ENCODE assay signal across 28 mouse cellular contexts in genomic region chr16:74215791-74216190, GRCm38 (mm10).
DNase-seq lines count a peak whose midpoint lies in the region; ATAC-seq and TF ChIP-seq lines count a peak whose summit lies in the region.
"Had no signal": no experiment of that assay in that cellular context is flagged by ENCODE, and none has a peak within 500 bp of the region (broad histone marks: within the 10 kb centered on the region; RNA-seq: fewer than 3 reads in every experiment).

No protein-coding gene starts in this region.

- H3K4me2 ChIP-seq in kidney, embryonic 14.5 days (replicated peaks; ENCODE audit: low read depth, low read length), result no peak overlapping the region
- H3K4me2 ChIP-seq: embryonic facial prominence, embryonic 13.5 days; forebrain, embryonic 15.5 days; heart, embryonic 15.5 days; hindbrain, embryonic 13.5 days; midbrain, embryonic 15.5 days; neural tube, embryonic 15.5 days; stomach, embryonic 15.5 days had no signal

- no peak for TF ChIP-seq CTCF in kidney, adult 2 months (conservative IDR thresholded peaks at IDR 0.05; ENCODE audit: insufficient read depth, insufficient read length, low read depth, low read length)

- H3K4me3 ChIP-seq in kidney, adult 2 months (ENCODE audit: insufficient read depth, low read depth, low read length), result no peak overlapping the region
- no peak overlapping the region for H3K4me3 ChIP-seq in kidney, embryonic 14.5 days (ENCODE audit: low read length)
- H3K4me3 ChIP-seq: embryonic facial prominence, embryonic 13.5 days; forebrain, embryonic 10.5 days; forebrain, embryonic 15.5 days; heart, embryonic 15.5 days; hindbrain, embryonic 13.5 days; midbrain, embryonic 15.5 days; neural tube, embryonic 15.5 days; stomach, embryonic 15.5 days had no signal

- no peak for ATAC-seq in kidney, embryonic 14.5 days (ENCODE audit: low FRiP score, low TSS enrichment)
- ATAC-seq: forebrain, embryonic 15.5 days; intestine, embryonic 16.5 days; midbrain, embryonic 15.5 days had no signal

- 83% methylated on average over 13 of the region's 13 CpGs for WGBS in kidney, adult 2 months
- 89% methylated on average over 13 of the region's 13 CpGs for WGBS in kidney, embryonic 14.5 days

- no peak overlapping the region for H3K9ac ChIP-seq in kidney, embryonic 14.5 days (ENCODE audit: low read depth, low read length)
- H3K9ac ChIP-seq: embryonic facial prominence, embryonic 13.5 days; forebrain, embryonic 15.5 days; heart, embryonic 15.5 days; hindbrain, embryonic 13.5 days; liver, embryonic 14.5 days; midbrain, embryonic 15.5 days; neural tube, embryonic 15.5 days; stomach, embryonic 15.5 days had no signal

- H3K27me3 ChIP-seq in kidney, adult 2 months (replicated peaks; ENCODE audit: control insufficient read depth, insufficient read depth, low read length), result no peaks in the 10 kb centered on the region
- H3K27me3 ChIP-seq in kidney, embryonic 14.5 days (ENCODE audit: control insufficient read depth, insufficient read depth, low read length), result no peaks in the 10 kb centered on the region
- H3K27me3 ChIP-seq: CH12.LX; embryonic facial prominence, embryonic 13.5 days; forebrain, embryonic 15.5 days; heart, embryonic 15.5 days; hindbrain, embryonic 13.5 days; midbrain, embryonic 15.5 days; neural tube, embryonic 15.5 days; stomach, embryonic 15.5 days had no signal

- no peak for TF ChIP-seq POLR2A in kidney, adult 2 months (IDR thresholded peaks at IDR 0.05; ENCODE audit: low read depth, low read length)

- H3K27ac ChIP-seq in kidney, adult 2 months (ENCODE audit: insufficient read depth, low read depth, low read length), result no peak overlapping the region
- no peak overlapping the region for H3K27ac ChIP-seq in kidney, embryonic 14.5 days (ENCODE audit: low read depth, low read length)
- H3K27ac ChIP-seq: embryonic facial prominence, embryonic 13.5 days; forebrain, embryonic 10.5 days; forebrain, embryonic 15.5 days; heart, embryonic 15.5 days; hindbrain, embryonic 13.5 days; liver, embryonic 14.5 days; macrophage; midbrain, embryonic 15.5 days; neural tube, embryonic 15.5 days; stomach, embryonic 15.5 days had no signal

- H3K36me3 ChIP-seq in kidney, adult 2 months (ENCODE audit: control insufficient read depth, insufficient read depth, low read length), result no peaks in the 10 kb centered on the region
- H3K36me3 ChIP-seq in kidney, embryonic 14.5 days (ENCODE audit: control insufficient read depth, insufficient read depth, low read length), result no peaks in the 10 kb centered on the region
- H3K36me3 ChIP-seq: embryonic facial prominence, embryonic 13.5 days; forebrain, embryonic 10.5 days; forebrain, embryonic 15.5 days; heart, embryonic 15.5 days; hindbrain, embryonic 13.5 days; midbrain, embryonic 15.5 days; neural tube, embryonic 15.5 days; stomach, embryonic 15.5 days had no signal

- H3K9me3 ChIP-seq in kidney, embryonic 14.5 days (ENCODE audit: control insufficient read depth, low read length), result no peaks in the 10 kb centered on the region
- H3K9me3 ChIP-seq: embryonic facial prominence, embryonic 13.5 days; forebrain, embryonic 10.5 days; forebrain, embryonic 15.5 days; heart, embryonic 15.5 days; hindbrain, embryonic 13.5 days; midbrain, embryonic 15.5 days; neural tube, embryonic 15.5 days; stomach, embryonic 15.5 days had no signal

- DNase-seq in adrenal gland, adult 2 months, result peak; percentile 2
- no peak for DNase-seq in adrenal gland, adult 18-20 months (ENCODE audit: low spot score in 2 of 2)
- DNase-seq in gastrocnemius, postnatal 10 days, result peak; percentile 6
- DNase-seq in gastrocnemius, postnatal 4 days (ENCODE audit: low spot score in 2 of 2), result no peak
- DNase-seq in kidney, adult 2 months, result peak; percentile 8
- peak; percentile 6 to 39 for DNase-seq in kidney, postnatal 4 days
- no peak for DNase-seq in kidney, adult 11 months
- DNase-seq: cerebellum, adult 11-12 months; heart, postnatal 36 days; layer of hippocampus, adult 9-11 months; liver; lung, adult 2 months; lung, postnatal 10 days; right cerebral cortex, postnatal 25 days; thymus, postnatal 14 days had no signal

- no peaks in the 10 kb centered on the region for H3K4me1 ChIP-seq in kidney, adult 2 months (ENCODE audit: control insufficient read depth, insufficient read depth, low read length)
- no peaks in the 10 kb centered on the region for H3K4me1 ChIP-seq in kidney, embryonic 14.5 days (ENCODE audit: control insufficient read depth, insufficient read depth, low read length)
- H3K4me1 ChIP-seq: embryonic facial prominence, embryonic 13.5 days; forebrain, embryonic 10.5 days; forebrain, embryonic 15.5 days; heart, embryonic 15.5 days; midbrain, embryonic 15.5 days; neural tube, embryonic 15.5 days; stomach, embryonic 15.5 days had no signal

Comparison
In these comparisons a context has a peak if more than half of its experiments do, and no peak if none do; other contexts are left out.
1. DNase-seq: peak in adrenal gland, adult 2 months (single experiment), gastrocnemius, postnatal 10 days (single experiment), kidney, adult 2 months (single experiment) and kidney, postnatal 4 days (2 of 2); none in adrenal gland, adult 18-20 months (0 of 2), gastrocnemius, postnatal 4 days (0 of 2) and kidney, adult 11 months (single experiment).